Mouse (Mus musculus): ENCODE results near the gene Cnih4. TPM values are rescaled to one million over a fixed set of nuclear protein-coding genes. Genes with fewer than 3 reads are reported as not detected.

The Cnih4 gene
- polyA plus RNA-seq, 1 experiment from 2014 or later, result 145 TPM

DNA sequence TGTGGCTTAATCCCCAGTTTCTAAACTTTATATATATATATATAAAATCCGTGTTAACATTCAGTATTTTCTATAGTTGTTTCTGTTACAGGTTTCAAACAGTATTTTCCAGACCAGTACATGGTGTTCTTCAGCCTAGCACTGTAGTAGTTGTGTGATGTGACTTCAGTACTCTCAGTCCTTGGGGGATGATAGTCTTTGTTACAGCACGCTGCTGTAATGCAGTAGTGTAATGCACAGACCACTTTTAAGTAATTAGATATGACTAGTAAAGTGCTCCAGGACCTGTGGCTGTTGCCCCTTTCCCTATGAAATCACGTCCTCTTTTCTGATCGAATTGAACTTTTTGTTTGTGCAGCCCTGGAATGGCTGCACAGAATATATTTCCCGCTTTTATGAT is 7.0 kb downstream of the Cnih4 start:
- ATAC-seq (ENCODE audit: insufficient number of reproducible peaks, insufficient read depth, low FRiP score, low read depth), result no peak
- peak overlapping the region; percentile 96 for H3K9ac ChIP-seq (ENCODE audit: low read length)
- H3K9me3 ChIP-seq (ENCODE audit: control insufficient read depth, low read length), result no peaks in the 10 kb centered on the region
- H3K27me3 ChIP-seq (ENCODE audit: control insufficient read depth, insufficient read depth, low read length), result no peaks in the 10 kb centered on the region
- peak overlapping the region; percentile 71 for H3K4me2 ChIP-seq (ENCODE audit: low read length)
- H3K27ac ChIP-seq (replicated peaks in 1 of 2; ENCODE audit: control insufficient read depth in 1 of 2, insufficient read depth in 1 of 2, low read depth in 2 of 2, low read length in 2 of 2), result peak overlapping the region in 1 of 2 experiments; percentile 88; a peak in 1 of 4 replicates
- peaks cover 0 to 13% of the 10 kb centered on the region in 2 experiments; a peak in 2 of 4 replicates for H3K4me1 ChIP-seq (ENCODE audit: control insufficient read depth in 2 of 2, insufficient read depth in 2 of 2, low read length in 2 of 2)
- WGBS, result 29% methylated on average over 5 of the region's 5 CpGs
- H3K4me3 ChIP-seq (ENCODE audit: control insufficient read depth in 1 of 2, insufficient read depth in 1 of 2, low read depth in 1 of 2, low read length in 2 of 2), result peak overlapping the region; percentile 76 to 98
- H3K36me3 ChIP-seq (ENCODE audit: control insufficient read depth, insufficient read depth, low read length), result peaks cover 33% of the 10 kb centered on the region

DNA sequence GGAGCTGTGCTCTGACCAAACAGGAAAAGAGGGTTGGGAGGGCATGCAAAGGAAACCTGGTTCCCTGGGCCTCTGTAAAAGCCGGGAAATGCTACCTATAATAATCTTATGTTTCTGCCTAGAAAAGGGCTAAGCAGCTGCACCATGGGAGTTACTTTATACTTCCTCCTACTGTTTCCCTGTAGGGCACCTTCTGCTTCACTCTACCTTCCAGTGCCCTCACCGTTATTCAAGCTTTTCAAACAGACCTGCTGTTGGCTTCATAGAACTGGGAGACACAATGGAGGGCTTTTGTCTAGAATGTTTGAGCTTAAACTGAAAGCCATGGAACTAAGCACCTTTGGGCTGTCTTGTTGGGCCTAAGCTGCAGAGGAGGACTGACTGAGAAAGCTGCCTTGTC is 23.3 kb downstream of the Cnih4 start:
- Histone ChIP-seq H3K4me3 (ENCODE audit: control insufficient read depth in 1 of 2, insufficient read depth in 1 of 2, low read depth in 1 of 2, low read length in 2 of 2) (no peak overlapping the region), H3K4me1 (ENCODE audit: control insufficient read depth in 2 of 2, insufficient read depth in 2 of 2, low read length in 2 of 2) (no peaks in the 10 kb centered on the region), H3K9me3 (ENCODE audit: control insufficient read depth, low read length) (no peaks in the 10 kb centered on the region), H3K36me3 (ENCODE audit: control insufficient read depth, insufficient read depth, low read length) (peaks cover 82% of the 10 kb centered on the region), H3K27ac (replicated peaks in 1 of 2; ENCODE audit: control insufficient read depth in 1 of 2, insufficient read depth in 1 of 2, low read depth in 2 of 2, low read length in 2 of 2) (no peak overlapping the region), H3K27me3 (ENCODE audit: control insufficient read depth, insufficient read depth, low read length) (no peaks in the 10 kb centered on the region), H3K4me2 (ENCODE audit: low read length) (no peak overlapping the region), H3K9ac (ENCODE audit: low read length) (no peak overlapping the region)
- 79% methylated on average over 2 of the region's 2 CpGs for WGBS
- no peak for ATAC-seq (ENCODE audit: insufficient number of reproducible peaks, insufficient read depth, low FRiP score, low read depth)

GRCm38 (mm10) chr1:181168377-181168776 is 23.9 kb downstream of the Cnih4 start:
- no peak for ATAC-seq (ENCODE audit: insufficient number of reproducible peaks, insufficient read depth, low FRiP score, low read depth)
- no peak overlapping the region for H3K9ac ChIP-seq (ENCODE audit: low read length)
- no peak overlapping the region for H3K4me3 ChIP-seq (ENCODE audit: control insufficient read depth in 1 of 2, insufficient read depth in 1 of 2, low read depth in 1 of 2, low read length in 2 of 2)
- peaks cover 76% of the 10 kb centered on the region for H3K36me3 ChIP-seq (ENCODE audit: control insufficient read depth, insufficient read depth, low read length)
- H3K9me3 ChIP-seq (ENCODE audit: control insufficient read depth, low read length), result no peaks in the 10 kb centered on the region
- WGBS, result 71% methylated on average over 3 of the region's 3 CpGs
- H3K4me2 ChIP-seq (ENCODE audit: low read length), result no peak overlapping the region
- no peaks in the 10 kb centered on the region for H3K27me3 ChIP-seq (ENCODE audit: control insufficient read depth, insufficient read depth, low read length)
- H3K27ac ChIP-seq (replicated peaks in 1 of 2; ENCODE audit: control insufficient read depth in 1 of 2, insufficient read depth in 1 of 2, low read depth in 2 of 2, low read length in 2 of 2), result no peak overlapping the region
- H3K4me1 ChIP-seq (ENCODE audit: control insufficient read depth in 2 of 2, insufficient read depth in 2 of 2, low read length in 2 of 2), result no peaks in the 10 kb centered on the region

GRCm38 (mm10) chr1:181170210-181170609 is 25.7 kb downstream of the Cnih4 start:
- H3K36me3 ChIP-seq (ENCODE audit: control insufficient read depth, insufficient read depth, low read length), result peaks cover 69% of the 10 kb centered on the region
- H3K9ac ChIP-seq (ENCODE audit: low read length), result no peak overlapping the region
- no peaks in the 10 kb centered on the region for H3K9me3 ChIP-seq (ENCODE audit: control insufficient read depth, low read length)
- no peak overlapping the region for H3K27ac ChIP-seq (replicated peaks in 1 of 2; ENCODE audit: control insufficient read depth in 1 of 2, insufficient read depth in 1 of 2, low read depth in 2 of 2, low read length in 2 of 2)
- ATAC-seq (ENCODE audit: insufficient number of reproducible peaks, insufficient read depth, low FRiP score, low read depth), result no peak
- 78% methylated on average over 8 of the region's 8 CpGs for WGBS
- no peaks in the 10 kb centered on the region for H3K27me3 ChIP-seq (ENCODE audit: control insufficient read depth, insufficient read depth, low read length)
- H3K4me3 ChIP-seq (ENCODE audit: control insufficient read depth in 1 of 2, insufficient read depth in 1 of 2, low read depth in 1 of 2, low read length in 2 of 2), result no peak overlapping the region
- H3K4me2 ChIP-seq (ENCODE audit: low read length), result no peak overlapping the region
- H3K4me1 ChIP-seq (ENCODE audit: control insufficient read depth in 2 of 2, insufficient read depth in 2 of 2, low read length in 2 of 2), result no peaks in the 10 kb centered on the region

- no peak for ATAC-seq (ENCODE audit: insufficient number of reproducible peaks, insufficient read depth, low FRiP score, low read depth)
- WGBS, result 90% methylated on average over 4 of the region's 4 CpGs
- Histone ChIP-seq H3K4me2 (ENCODE audit: low read length) (no peak overlapping the region), H3K36me3 (ENCODE audit: control insufficient read depth, insufficient read depth, low read length) (peaks cover 93% of the 10 kb centered on the region), H3K4me3 (ENCODE audit: control insufficient read depth in 1 of 2, insufficient read depth in 1 of 2, low read depth in 1 of 2, low read length in 2 of 2) (no peak overlapping the region), H3K9ac (ENCODE audit: low read length) (no peak overlapping the region), H3K9me3 (ENCODE audit: control insufficient read depth, low read length) (no peaks in the 10 kb centered on the region), H3K4me1 (ENCODE audit: control insufficient read depth in 2 of 2, insufficient read depth in 2 of 2, low read length in 2 of 2) (no peaks in the 10 kb centered on the region), H3K27ac (replicated peaks in 1 of 2; ENCODE audit: control insufficient read depth in 1 of 2, insufficient read depth in 1 of 2, low read depth in 2 of 2, low read length in 2 of 2) (no peak overlapping the region), H3K27me3 (ENCODE audit: control insufficient read depth, insufficient read depth, low read length) (no peaks in the 10 kb centered on the region)
These were observed 44.4 kb downstream of the Cnih4 start for GRCm38 (mm10) chr1:181188925-181189324.

- Histone ChIP-seq H3K4me3 (ENCODE audit: control insufficient read depth in 1 of 2, insufficient read depth in 1 of 2, low read depth in 1 of 2, low read length in 2 of 2) (no peak overlapping the region), H3K36me3 (ENCODE audit: control insufficient read depth, insufficient read depth, low read length) (peaks cover 91% of the 10 kb centered on the region), H3K27ac (replicated peaks in 1 of 2; ENCODE audit: control insufficient read depth in 1 of 2, insufficient read depth in 1 of 2, low read depth in 2 of 2, low read length in 2 of 2) (no peak overlapping the region), H3K9ac (ENCODE audit: low read length) (no peak overlapping the region), H3K4me1 (ENCODE audit: control insufficient read depth in 2 of 2, insufficient read depth in 2 of 2, low read length in 2 of 2) (no peaks in the 10 kb centered on the region), H3K9me3 (ENCODE audit: control insufficient read depth, low read length) (no peaks in the 10 kb centered on the region), H3K27me3 (ENCODE audit: control insufficient read depth, insufficient read depth, low read length) (no peaks in the 10 kb centered on the region), H3K4me2 (ENCODE audit: low read length) (no peak overlapping the region)
- 88% methylated on average over 4 of the region's 4 CpGs for WGBS
- ATAC-seq (ENCODE audit: insufficient number of reproducible peaks, insufficient read depth, low FRiP score, low read depth), result no peak
These were observed 55.0 kb downstream of the Cnih4 start for GRCm38 (mm10) chr1:181199446-181199845.

DNA sequence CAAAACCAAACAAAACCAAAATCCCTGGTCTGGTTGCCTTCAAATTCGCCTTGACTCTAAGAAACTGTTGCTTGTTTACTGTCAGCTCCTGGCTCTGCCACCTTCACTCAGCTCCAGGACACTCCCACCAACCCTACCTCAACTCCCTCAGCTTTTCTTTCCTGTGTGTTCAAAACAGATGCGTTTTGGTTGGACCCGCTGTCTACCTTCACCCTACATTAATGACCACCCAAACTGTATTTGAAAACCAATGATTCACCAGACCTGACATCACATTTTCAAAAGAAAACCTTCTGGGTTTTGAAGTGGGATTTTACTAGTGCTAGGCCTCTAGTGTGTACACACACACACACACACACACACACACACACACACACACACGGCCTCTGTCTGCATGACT is 65.7 kb downstream of the Cnih4 start:
- peak overlapping the region; percentile 99 for H3K9ac ChIP-seq (ENCODE audit: low read length)
- peaks cover 8 to 19% of the 10 kb centered on the region in 2 experiments for H3K4me1 ChIP-seq (ENCODE audit: control insufficient read depth in 2 of 2, insufficient read depth in 2 of 2, low read length in 2 of 2)
- peak overlapping the region; percentile 46 to 92 for H3K27ac ChIP-seq (replicated peaks in 1 of 2; ENCODE audit: control insufficient read depth in 1 of 2, insufficient read depth in 1 of 2, low read depth in 2 of 2, low read length in 2 of 2)
- 7% methylated on average over 4 of the region's 4 CpGs for WGBS
- H3K9me3 ChIP-seq (ENCODE audit: control insufficient read depth, low read length), result no peaks in the 10 kb centered on the region
- peak overlapping the region; percentile 76 for H3K4me2 ChIP-seq (ENCODE audit: low read length)
- H3K36me3 ChIP-seq (ENCODE audit: control insufficient read depth, insufficient read depth, low read length), result peaks cover 30% of the 10 kb centered on the region
- H3K4me3 ChIP-seq (ENCODE audit: control insufficient read depth in 1 of 2, insufficient read depth in 1 of 2, low read depth in 1 of 2, low read length in 2 of 2), result peak overlapping the region; percentile 69 to 92
- no peaks in the 10 kb centered on the region for H3K27me3 ChIP-seq (ENCODE audit: control insufficient read depth, insufficient read depth, low read length)
- 0 out of 2 replicates have a peak, but pooled peaks have one; percentile 1 for ATAC-seq (ENCODE audit: insufficient number of reproducible peaks, insufficient read depth, low FRiP score, low read depth)
